Comparison of ENCODE assay signal across 9 mouse cellular contexts in genomic region chr6:100380536-100380935, GRCm38 (mm10).
DNase-seq lines count a peak whose midpoint lies in the region; ATAC-seq and TF ChIP-seq lines count a peak whose summit lies in the region.
"Had no signal": no experiment of that assay in that cellular context is flagged by ENCODE, and none has a peak within 500 bp of the region (broad histone marks: within the 10 kb centered on the region; RNA-seq: fewer than 3 reads in every experiment).

No protein-coding gene starts in this region.

- no peak overlapping the region for H3K4me2 ChIP-seq in neural tube, embryonic 11.5 days (ENCODE audit: low read depth)
- H3K4me2 ChIP-seq in embryonic facial prominence, embryonic 12.5 days (replicated peaks), result no peak overlapping the region
- H3K4me2 ChIP-seq in limb, embryonic 11.5 days (ENCODE audit: low read depth, severe bottlenecking), result no peak overlapping the region

- no peak overlapping the region for H3K27ac ChIP-seq in neural tube, embryonic 11.5 days (ENCODE audit: low read depth, low read length)
- H3K27ac ChIP-seq in embryonic facial prominence, embryonic 12.5 days, result no peak overlapping the region; the same call in 1 of the 2 replicates
- no peak overlapping the region for H3K27ac ChIP-seq in limb, embryonic 11.5 days (replicated peaks; ENCODE audit: low read depth, low read length)
- H3K27ac ChIP-seq in gastrocnemius, adult 2 months, result no peak overlapping the region
- H3K27ac ChIP-seq: left cerebral cortex, adult 2 months had no signal

- no peak overlapping the region for H3K9ac ChIP-seq in neural tube, embryonic 11.5 days (ENCODE audit: low read length)
- no peak overlapping the region for H3K9ac ChIP-seq in embryonic facial prominence, embryonic 12.5 days
- no peak overlapping the region for H3K9ac ChIP-seq in limb, embryonic 11.5 days (ENCODE audit: low read length)

- H3K36me3 ChIP-seq in neural tube, embryonic 11.5 days (ENCODE audit: control insufficient read depth, insufficient read depth, low read length), result no peaks in the 10 kb centered on the region
- H3K36me3 ChIP-seq in embryonic facial prominence, embryonic 12.5 days, result no peaks in the 10 kb centered on the region
- no peaks in the 10 kb centered on the region for H3K36me3 ChIP-seq in limb, embryonic 11.5 days (ENCODE audit: control insufficient read depth, insufficient read depth, low read length)
- no peaks in the 10 kb centered on the region for H3K36me3 ChIP-seq in splenic B cell, adult 2 months (ENCODE audit: control insufficient read depth, insufficient read depth, low read length, poor library complexity, severe bottlenecking)

- ATAC-seq in neural tube, embryonic 11.5 days (ENCODE audit: insufficient read depth, low FRiP score, low TSS enrichment), result peak; percentile 63; the same call in 1 of the 2 replicates
- peak; percentile 59; the same call in 1 of the 2 replicates for ATAC-seq in embryonic facial prominence, embryonic 12.5 days (ENCODE audit: insufficient number of reproducible peaks, insufficient read depth, low FRiP score, low TSS enrichment)
- no peak; the same call in 1 of the 2 replicates for ATAC-seq in limb, embryonic 11.5 days (ENCODE audit: insufficient number of reproducible peaks, low FRiP score, low TSS enrichment, low read depth)

- H3K4me3 ChIP-seq in neural tube, embryonic 11.5 days (ENCODE audit: low read depth, low read length), result no peak overlapping the region
- no peak overlapping the region for H3K4me3 ChIP-seq in embryonic facial prominence, embryonic 12.5 days
- no peak overlapping the region for H3K4me3 ChIP-seq in limb, embryonic 11.5 days (ENCODE audit: low read depth, low read length)
- H3K4me3 ChIP-seq in gastrocnemius, adult 2 months, result no peak overlapping the region
- H3K4me3 ChIP-seq: left cerebral cortex, adult 2 months had no signal

- 31% methylated on average over 6 of the region's 6 CpGs for WGBS in neural tube, embryonic 11.5 days
- 24% methylated on average over 6 of the region's 6 CpGs for WGBS in embryonic facial prominence, embryonic 12.5 days
- WGBS in limb, embryonic 11.5 days, result 39% methylated on average over 6 of the region's 6 CpGs

- DNase-seq in neural tube, embryonic 11.5 days (ENCODE audit: low spot score), result peak; percentile 65
- DNase-seq in neural tube, embryonic 10.5 days (ENCODE audit: extremely low spot score, low spot score), result no peak
- peak; percentile 49 for DNase-seq in limb, embryonic 11.5 days (ENCODE audit: low spot score)
- peak; percentile 27 for DNase-seq in splenic B cell, adult 2 months (ENCODE audit: low read depth, low spot score)
- DNase-seq in gastrocnemius, adult 2 months, result no peak
- no peak for DNase-seq in thymus, postnatal 0 days (ENCODE audit: low spot score)
- no peak for DNase-seq in ovary, postnatal 14 days (ENCODE audit: low spot score)

- no peak for TF ChIP-seq CTCF in gastrocnemius, adult 2 months (IDR thresholded peaks at IDR 0.05)

- intact Hi-C loops in gastrocnemius, adult 2 months (cut with DNase I), result no loop called here

- no peaks in the 10 kb centered on the region for H3K9me3 ChIP-seq in neural tube, embryonic 11.5 days (ENCODE audit: control insufficient read depth, low read length)
- no peaks in the 10 kb centered on the region for H3K9me3 ChIP-seq in embryonic facial prominence, embryonic 12.5 days
- H3K9me3 ChIP-seq in limb, embryonic 11.5 days (ENCODE audit: control insufficient read depth, low read length), result no peaks in the 10 kb centered on the region

- H3K4me1 ChIP-seq in neural tube, embryonic 11.5 days (ENCODE audit: control insufficient read depth, insufficient read depth, low read length), result peaks cover 7% of the 10 kb centered on the region; the same call in 1 of the 2 replicates
- H3K4me1 ChIP-seq in embryonic facial prominence, embryonic 12.5 days, result peaks cover 39% of the 10 kb centered on the region
- peaks cover 26% of the 10 kb centered on the region for H3K4me1 ChIP-seq in limb, embryonic 11.5 days (ENCODE audit: control insufficient read depth, insufficient read depth, low read length)

- no peaks in the 10 kb centered on the region for H3K27me3 ChIP-seq in neural tube, embryonic 11.5 days (ENCODE audit: control insufficient read depth, insufficient read depth, low read length)
- no peaks in the 10 kb centered on the region for H3K27me3 ChIP-seq in embryonic facial prominence, embryonic 12.5 days
- no peaks in the 10 kb centered on the region for H3K27me3 ChIP-seq in limb, embryonic 11.5 days (ENCODE audit: control insufficient read depth, insufficient read depth, low read length)
- H3K27me3 ChIP-seq in splenic B cell, adult 2 months (ENCODE audit: control insufficient read depth, insufficient read depth, low read length, poor library complexity, severe bottlenecking), result no peaks in the 10 kb centered on the region

Comparison
In these comparisons a context has a peak if more than half of its experiments do, and no peak if none do; other contexts are left out.
1. DNase-seq: peak in neural tube, embryonic 11.5 days (single experiment), limb, embryonic 11.5 days (single experiment) and splenic B cell, adult 2 months (single experiment); none in neural tube, embryonic 10.5 days (single experiment), gastrocnemius, adult 2 months (single experiment), thymus, postnatal 0 days (single experiment) and ovary, postnatal 14 days (single experiment).